Mouse (Mus musculus) myocyte (in vitro differentiated cells): ENCODE results near the gene Ccdc92. TPM values are rescaled to one million over a fixed set of nuclear protein-coding genes. Genes with fewer than 3 reads are reported as not detected.
A peak's percentile ranks its signal among the peaks of the same experiment; 100 is the strongest.

ENCODE experiments used
- H3K27me3 ChIP-seq: one replicate; pipeline ENCODE4 v1.6.1; 2011; ENCODE audit not compliant: control insufficient read depth, insufficient read depth, insufficient read length
- H3K36me3 ChIP-seq: one replicate; pipeline ENCODE4 v1.6.1; 2011; ENCODE audit not compliant: control insufficient read depth, insufficient read depth
- H3K4me2 ChIP-seq: one replicate; pipeline ENCODE4 v1.6.1; 2011; ENCODE audit warnings: low read depth, control low read depth
- H3K4me3 ChIP-seq: one replicate; pipeline ENCODE4 v1.5.1; 2011; ENCODE audit warnings: mild to moderate bottlenecking, control low read depth, moderate library complexity
- H3K79me2 ChIP-seq: one replicate; pipeline ENCODE4 v1.6.1; 2011; ENCODE audit not compliant: control insufficient read depth, insufficient read depth
- H3ac ChIP-seq: one replicate; pipeline ENCODE4 v1.6.1; 2011; ENCODE audit not compliant: control insufficient read depth, insufficient read length
- CEBPB ChIP-seq: IDR thresholded peaks from 2 replicates; pipeline ENCODE4 v1.6.1; 2011; ENCODE audit warnings: mild to moderate bottlenecking, moderate library complexity; ENCODE audit not compliant: poor library complexity, insufficient read depth, severe bottlenecking
- E2F4 ChIP-seq: IDR thresholded peaks from one replicate; pipeline ENCODE4 v1.6.1; 2011; ENCODE audit warnings: mild to moderate bottlenecking, control low read depth, moderate library complexity; ENCODE audit not compliant: insufficient read depth
- MAX ChIP-seq: IDR thresholded peaks from one replicate; pipeline ENCODE4 v1.6.1; 2011; ENCODE audit warnings: low read depth, mild to moderate bottlenecking, control low read depth
- MYOD1 ChIP-seq, 3 experiments: IDR thresholded peaks; one replicate each; pipeline ENCODE4 v1.6.1; 2011; ENCODE audit warnings: control low read depth in 2 of 3, low read depth in 2 of 3, mild to moderate bottlenecking in 2 of 3, moderate library complexity in 1 of 3; ENCODE audit not compliant: insufficient read length in 2 of 3, control insufficient read depth in 1 of 3
- MYOG ChIP-seq, 3 experiments: IDR thresholded peaks; one replicate each; pipeline ENCODE4 v1.6.1; 2011; ENCODE audit warnings: control low read depth in 2 of 3, low read depth in 2 of 3, mild to moderate bottlenecking in 2 of 3; ENCODE audit not compliant: insufficient read length in 2 of 3, control insufficient read depth in 1 of 3, insufficient read depth in 1 of 3
- POLR2A ChIP-seq: IDR thresholded peaks from one replicate; pipeline ENCODE4 v1.6.1; 2011; ENCODE audit warnings: low read depth, mild to moderate bottlenecking, control low read depth, moderate library complexity; ENCODE audit not compliant: insufficient read length
- POLR2AphosphoS2 ChIP-seq: IDR thresholded peaks from one replicate; pipeline ENCODE4 v1.6.1; 2011; ENCODE audit warnings: low read depth, control low read depth; ENCODE audit not compliant: insufficient read length
- REST ChIP-seq: IDR thresholded peaks from one replicate; pipeline ENCODE4 v1.6.1; 2011; ENCODE audit warnings: mild to moderate bottlenecking, control low read depth, moderate library complexity; ENCODE audit not compliant: insufficient read depth, insufficient read length
- SRF ChIP-seq: IDR thresholded peaks from one replicate; pipeline ENCODE4 v1.6.1; 2011; ENCODE audit warnings: low read depth; ENCODE audit not compliant: control insufficient read depth, insufficient read length
- TCF12 ChIP-seq: IDR thresholded peaks from one replicate; pipeline ENCODE4 v1.6.1; 2011; ENCODE audit warnings: mild to moderate bottlenecking, control low read depth; ENCODE audit not compliant: poor library complexity, insufficient read depth, severe bottlenecking
- TCF3 ChIP-seq: IDR thresholded peaks from one replicate; pipeline ENCODE4 v1.6.1; 2011; ENCODE audit warnings: low read depth, control low read depth; ENCODE audit not compliant: insufficient read length
- USF1 ChIP-seq: IDR thresholded peaks from one replicate; pipeline ENCODE4 v1.6.1; 2011; ENCODE audit warnings: low read depth, mild to moderate bottlenecking, control low read depth, moderate library complexity
- polyA plus RNA-seq: library from polyadenylated mRNA; unstranded; fragments of >200 nt; fragmentation: generic; extraction: Trizol; gene quantifications from one replicate; pipeline ENCODE4 v1.2.1, GENCODE M21; 2012; ENCODE audit warnings: missing spikeins

Ccdc92 gene
- polyA plus RNA-seq, 1 experiment = 6.2 TPM

DNA sequence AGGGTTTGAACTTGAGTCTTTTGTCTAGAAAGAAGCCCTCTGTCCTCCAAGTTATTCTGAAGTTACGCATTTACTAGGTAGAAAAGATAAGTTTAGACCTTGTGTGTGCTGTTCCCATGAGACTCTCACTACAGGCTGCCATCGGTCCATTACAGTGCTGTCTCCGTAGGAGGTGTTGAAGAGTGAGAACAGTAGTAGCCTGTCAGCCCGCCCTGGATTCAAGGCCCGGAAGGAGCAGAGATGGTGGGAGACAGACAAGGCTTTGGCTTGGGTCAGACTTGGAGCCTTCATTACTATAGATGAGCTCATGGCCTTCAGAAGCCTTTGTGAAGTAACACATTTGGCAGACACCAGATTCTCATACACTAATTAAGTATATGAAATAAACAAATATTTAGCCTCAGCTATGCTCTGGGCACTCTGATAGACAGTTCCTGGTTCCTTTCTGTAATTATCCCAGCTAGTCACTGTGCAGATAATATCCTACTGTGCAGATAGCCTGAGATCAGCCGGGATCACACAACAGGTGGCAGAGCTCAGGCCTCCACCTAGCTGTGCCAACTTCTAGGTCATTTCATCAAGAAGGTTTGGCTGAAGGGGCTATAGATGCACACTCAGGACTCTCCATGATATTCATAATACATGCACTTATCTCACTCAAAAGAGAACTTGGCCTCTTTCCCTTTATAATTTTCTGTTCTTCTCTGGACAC is 11.8 kb upstream of the Ccdc92 start:
- Histone ChIP-seq H3ac (no peak overlapping the region), H3K4me3 (no peak overlapping the region), H3K27me3 (no peaks in the 10 kb centered on the region), H3K4me2 (no peak overlapping the region), H3K79me2 (peaks cover 82% of the 10 kb centered on the region), H3K36me3 (no peaks in the 10 kb centered on the region)
- TF ChIP-seq MYOD1 (IDR thresholded peaks at IDR 0.05; ENCODE audit: control insufficient read depth in 1 of 3, insufficient read length in 2 of 3, low read depth in 2 of 3) (peak in 1 of 3 experiments; percentile 33), CEBPB (no peak), USF1 (no peak)

DNA sequence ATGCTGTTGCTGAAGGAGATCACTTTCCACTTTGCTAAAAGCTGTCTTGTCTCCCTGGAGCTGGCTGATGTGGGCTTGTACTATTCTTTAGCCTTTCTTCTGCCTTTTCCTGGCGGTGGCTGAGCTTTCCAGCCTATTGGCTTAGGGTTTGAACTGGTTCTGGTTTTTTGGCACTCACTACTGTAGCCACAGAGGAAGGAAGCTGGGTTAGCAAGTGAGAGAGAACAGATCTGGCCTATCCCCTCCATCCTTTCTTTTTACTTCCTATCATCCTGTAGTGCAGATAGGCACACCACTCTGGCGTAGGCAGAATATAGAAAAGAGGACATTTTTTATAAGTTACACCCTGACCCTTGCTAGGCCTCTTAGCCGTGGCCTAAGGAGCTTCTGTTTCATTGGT is 10.9 kb upstream of the Ccdc92 start:
- Histone ChIP-seq H3K4me3 (no peak overlapping the region), H3ac (no peak overlapping the region), H3K27me3 (no peaks in the 10 kb centered on the region), H3K79me2 (peaks cover 90% of the 10 kb centered on the region), H3K36me3 (no peaks in the 10 kb centered on the region), H3K4me2 (no peak overlapping the region)
- TF ChIP-seq MYOD1 (IDR thresholded peaks at IDR 0.05; ENCODE audit: control insufficient read depth in 1 of 3, insufficient read length in 2 of 3, low read depth in 2 of 3) (no peak), TCF3 (no peak)

DNA sequence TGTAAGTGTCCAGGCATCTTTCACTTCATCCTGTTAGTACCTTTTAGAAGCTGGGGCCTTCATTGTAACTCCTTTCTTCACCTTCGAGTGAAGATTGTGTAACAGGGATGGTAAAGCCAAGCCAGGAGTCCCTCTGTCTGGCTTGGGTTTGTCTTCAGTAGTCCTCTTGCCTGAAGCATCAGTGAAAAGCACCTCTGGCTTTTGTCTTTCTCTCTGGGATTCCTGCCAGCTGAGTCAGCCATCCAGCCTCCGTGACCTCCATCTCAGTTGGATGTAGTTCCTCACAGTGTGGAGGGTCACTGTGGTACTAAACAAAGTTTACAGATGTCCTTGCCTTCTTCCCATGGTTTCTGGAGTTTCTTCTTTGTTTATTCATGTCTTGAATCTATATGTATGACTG is 9.8 kb upstream of the Ccdc92 start:
- H3K36me3 ChIP-seq = no peaks in the 10 kb centered on the region

DNA sequence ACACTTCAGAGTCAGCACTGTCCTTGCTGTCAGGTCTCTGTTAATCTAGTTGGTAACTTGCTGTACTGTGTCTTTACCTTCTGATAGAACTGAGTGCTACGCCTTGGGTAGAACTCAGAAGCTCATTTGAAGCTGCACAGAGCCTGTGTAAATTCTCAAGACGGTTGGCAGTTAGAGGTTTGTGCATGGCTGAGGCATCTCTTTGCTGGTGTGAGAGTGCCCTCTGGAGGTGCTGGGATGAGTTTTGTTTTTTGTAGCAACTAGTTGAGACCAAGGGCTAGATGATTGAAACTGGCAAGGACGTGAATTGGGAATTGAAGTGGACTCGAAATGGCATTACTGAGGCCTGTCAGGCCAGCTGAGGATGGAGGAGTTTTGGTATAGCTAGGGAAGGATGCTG is 6.8 kb upstream of the Ccdc92 start:
- H3ac ChIP-seq = no peak overlapping the region

More for the DNA sequence above, 9.8 kb upstream of the Ccdc92 start:
- H3K4me3 ChIP-seq = no peak overlapping the region
- peaks cover 94% of the 10 kb centered on the region for H3K79me2 ChIP-seq
- no peak overlapping the region for H3ac ChIP-seq
- no peak overlapping the region for H3K4me2 ChIP-seq
- H3K27me3 ChIP-seq = no peaks in the 10 kb centered on the region
- TF ChIP-seq E2F4 (no peak), CEBPB (no peak), SRF (no peak), MAX (no peak), POLR2A (no peak), MYOG (IDR thresholded peaks at IDR 0.05; ENCODE audit: control insufficient read depth in 1 of 3, insufficient read depth in 1 of 3, insufficient read length in 2 of 3, low read depth in 2 of 3) (no peak), POLR2AphosphoS2 (no peak), REST (no peak), USF1 (no peak), TCF12 (no peak), TCF3 (no peak), MYOD1 (IDR thresholded peaks at IDR 0.05; ENCODE audit: control insufficient read depth in 1 of 3, insufficient read length in 2 of 3, low read depth in 2 of 3) (no peak)

DNA sequence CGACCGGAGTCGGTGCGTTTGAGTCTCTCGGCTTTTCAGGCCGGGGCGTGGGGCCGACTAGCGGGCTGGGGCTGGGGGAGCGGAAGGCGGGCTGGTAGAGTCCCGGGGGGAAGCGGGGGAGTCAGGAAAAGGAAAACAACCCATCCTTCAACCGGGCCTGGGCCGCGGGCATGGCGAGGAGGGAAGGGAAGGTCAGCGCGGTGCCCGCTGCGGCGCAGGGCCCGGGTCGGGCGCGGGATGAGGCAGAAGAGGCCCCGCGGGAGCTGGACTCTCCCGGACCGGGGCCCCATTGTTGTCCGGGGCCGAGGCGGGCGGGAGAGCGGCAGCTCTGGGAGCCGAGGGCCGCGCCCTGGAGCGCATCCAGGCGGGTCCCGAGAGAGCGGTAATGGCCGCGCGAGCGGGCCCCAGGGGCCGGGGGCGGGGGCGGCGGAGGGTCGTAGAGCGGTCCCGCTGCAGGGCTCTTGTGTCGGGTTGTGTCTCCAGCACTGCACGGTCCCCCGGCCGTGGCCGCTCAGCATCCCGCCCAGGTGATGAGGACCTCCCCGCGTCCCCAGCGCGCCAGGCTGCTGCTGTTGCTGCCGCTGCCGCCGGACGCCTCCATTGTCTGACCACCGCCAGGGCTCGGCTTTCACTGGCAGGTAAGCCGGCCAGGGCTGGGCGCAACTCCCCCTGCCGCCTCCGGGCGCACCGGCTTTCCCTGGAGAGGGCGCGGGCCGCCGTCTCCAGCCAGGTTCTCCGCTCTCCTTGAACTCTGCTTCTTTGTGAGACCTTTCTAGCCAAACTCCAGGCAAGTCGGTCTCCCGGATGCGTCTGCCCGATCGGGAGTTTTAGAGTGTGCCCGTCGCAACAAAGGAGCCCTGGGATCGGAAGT is 882 bp upstream of the Ccdc92 start:
- peak overlapping the region; percentile 72 for H3ac ChIP-seq
- no peaks in the 10 kb centered on the region for H3K36me3 ChIP-seq
- H3K79me2 ChIP-seq = peaks cover 41% of the 10 kb centered on the region
- H3K27me3 ChIP-seq = peaks cover 8% of the 10 kb centered on the region
- peak overlapping the region; percentile 96 for H3K4me2 ChIP-seq
- TF ChIP-seq SRF = no peak
- peak overlapping the region; percentile 36 for H3K4me3 ChIP-seq

More for the DNA sequence above, 6.8 kb upstream of the Ccdc92 start:
- no peak for TF ChIP-seq E2F4
- no peak for TF ChIP-seq MYOG (IDR thresholded peaks at IDR 0.05; ENCODE audit: control insufficient read depth in 1 of 3, insufficient read depth in 1 of 3, insufficient read length in 2 of 3, low read depth in 2 of 3)
- TF ChIP-seq SRF = no peak
- TF ChIP-seq REST = no peak
- TF ChIP-seq MYOD1 (IDR thresholded peaks at IDR 0.05; ENCODE audit: control insufficient read depth in 1 of 3, insufficient read length in 2 of 3, low read depth in 2 of 3) = no peak
- TF ChIP-seq CEBPB = no peak
- TF ChIP-seq TCF3 = no peak
- TF ChIP-seq TCF12 = no peak
- no peak for TF ChIP-seq MAX
- Histone ChIP-seq H3K79me2 (peaks cover 91% of the 10 kb centered on the region), H3K4me2 (no peak overlapping the region), H3K27me3 (no peaks in the 10 kb centered on the region), H3K36me3 (no peaks in the 10 kb centered on the region), H3K4me3 (no peak overlapping the region)
